Mouse (Mus musculus): ENCODE measurements at regions not wholly inside any gene's neighbourhood (a gene's known extent, or its start where the extent isn't known, plus 50 kb on each side); places are given as distances from the start of the nearest gene placed in this dataset.

- no peaks in the 10 kb centered on the region for H3K4me1 ChIP-seq (ENCODE audit: control insufficient read depth, insufficient read depth, low read length)
- no peak overlapping the region for H3K27ac ChIP-seq (ENCODE audit: low read depth, low read length)
- H3K9ac ChIP-seq (ENCODE audit: low read depth, low read length): no peak overlapping the region
- H3K4me3 ChIP-seq (ENCODE audit: low read depth, low read length): no peak overlapping the region
- no peaks in the 10 kb centered on the region for H3K27me3 ChIP-seq (ENCODE audit: control insufficient read depth, insufficient read depth, low read length)
- WGBS (ENCODE audit: insufficient replicate concordance): 53% methylated on average over 3 of the region's 3 CpGs
- ATAC-seq (replicated peaks; ENCODE audit: insufficient number of reproducible peaks, low FRiP score, low TSS enrichment): no peak
- no peaks in the 10 kb centered on the region for H3K9me3 ChIP-seq (replicated peaks; ENCODE audit: control insufficient read depth, low read length)
- H3K36me3 ChIP-seq (ENCODE audit: control insufficient read depth, insufficient read depth, low read length): no peaks in the 10 kb centered on the region
- H3K4me2 ChIP-seq: no peak overlapping the region
Measured at GRCm38 (mm10) chr15:96201273-96201672, 86.0 kb upstream of the Arid2 start.

GRCm38 (mm10) chr15:96201701-96202460, 85.4 kb upstream of the Arid2 start:
- Histone ChIP-seq H3K9ac (ENCODE audit: low read depth, low read length) (no peak overlapping the region), H3K9me3 (replicated peaks; ENCODE audit: control insufficient read depth, low read length) (no peaks in the 10 kb centered on the region), H3K4me1 (ENCODE audit: control insufficient read depth, insufficient read depth, low read length) (no peaks in the 10 kb centered on the region), H3K27me3 (ENCODE audit: control insufficient read depth, insufficient read depth, low read length) (no peaks in the 10 kb centered on the region), H3K4me3 (ENCODE audit: low read depth, low read length) (no peak overlapping the region), H3K36me3 (ENCODE audit: control insufficient read depth, insufficient read depth, low read length) (no peaks in the 10 kb centered on the region), H3K4me2 (no peak overlapping the region), H3K27ac (ENCODE audit: low read depth, low read length) (no peak overlapping the region)
- 84% methylated on average over 10 of the region's 10 CpGs for WGBS (ENCODE audit: insufficient replicate concordance)
- no peak for ATAC-seq (replicated peaks; ENCODE audit: insufficient number of reproducible peaks, low FRiP score, low TSS enrichment)

GRCm38 (mm10) chr15:96204187-96204586, 83.1 kb upstream of the Arid2 start:
- no peak overlapping the region for H3K4me3 ChIP-seq (ENCODE audit: low read depth, low read length)
- no peaks in the 10 kb centered on the region for H3K27me3 ChIP-seq (ENCODE audit: control insufficient read depth, insufficient read depth, low read length)
- no peak overlapping the region for H3K27ac ChIP-seq (ENCODE audit: low read depth, low read length)
- no peaks in the 10 kb centered on the region for H3K9me3 ChIP-seq (replicated peaks; ENCODE audit: control insufficient read depth, low read length)
- H3K9ac ChIP-seq (ENCODE audit: low read depth, low read length): no peak overlapping the region
- WGBS (ENCODE audit: insufficient replicate concordance): 89% methylated on average over 5 of the region's 5 CpGs
- H3K4me2 ChIP-seq: no peak overlapping the region
- H3K4me1 ChIP-seq (ENCODE audit: control insufficient read depth, insufficient read depth, low read length): no peaks in the 10 kb centered on the region
- no peaks in the 10 kb centered on the region for H3K36me3 ChIP-seq (ENCODE audit: control insufficient read depth, insufficient read depth, low read length)
- no peak for ATAC-seq (replicated peaks; ENCODE audit: insufficient number of reproducible peaks, low FRiP score, low TSS enrichment)

- H3K27ac ChIP-seq (ENCODE audit: low read depth, low read length): no peak overlapping the region
- H3K4me3 ChIP-seq (ENCODE audit: low read depth, low read length): no peak overlapping the region
- no peaks in the 10 kb centered on the region for H3K4me1 ChIP-seq (ENCODE audit: control insufficient read depth, insufficient read depth, low read length)
- WGBS (ENCODE audit: insufficient replicate concordance): 67% methylated on average over 5 of the region's 5 CpGs
- H3K9ac ChIP-seq (ENCODE audit: low read depth, low read length): no peak overlapping the region
- H3K36me3 ChIP-seq (ENCODE audit: control insufficient read depth, insufficient read depth, low read length): no peaks in the 10 kb centered on the region
- ATAC-seq (replicated peaks; ENCODE audit: insufficient number of reproducible peaks, low FRiP score, low TSS enrichment): no peak
- no peak overlapping the region for H3K4me2 ChIP-seq
- H3K9me3 ChIP-seq (replicated peaks; ENCODE audit: control insufficient read depth, low read length): no peaks in the 10 kb centered on the region
- H3K27me3 ChIP-seq (ENCODE audit: control insufficient read depth, insufficient read depth, low read length): no peaks in the 10 kb centered on the region
Measured at GRCm38 (mm10) chr15:96204623-96205022, 82.7 kb upstream of the Arid2 start.

GRCm38 (mm10) chr15:96210721-96211400, 76.5 kb upstream of the Arid2 start:
- Histone ChIP-seq H3K27me3 (ENCODE audit: control insufficient read depth, insufficient read depth, low read length) (no peaks in the 10 kb centered on the region), H3K9ac (ENCODE audit: low read depth, low read length) (no peak overlapping the region), H3K36me3 (ENCODE audit: control insufficient read depth, insufficient read depth, low read length) (no peaks in the 10 kb centered on the region), H3K27ac (ENCODE audit: low read depth, low read length) (no peak overlapping the region), H3K4me2 (no peak overlapping the region), H3K4me3 (ENCODE audit: low read depth, low read length) (no peak overlapping the region), H3K9me3 (replicated peaks; ENCODE audit: control insufficient read depth, low read length) (no peaks in the 10 kb centered on the region), H3K4me1 (ENCODE audit: control insufficient read depth, insufficient read depth, low read length) (no peaks in the 10 kb centered on the region)
- WGBS (ENCODE audit: insufficient replicate concordance): 79% methylated on average over 11 of the region's 11 CpGs
- no peak for ATAC-seq (replicated peaks; ENCODE audit: insufficient number of reproducible peaks, low FRiP score, low TSS enrichment)

GRCm38 (mm10) chr15:96213541-96214312, 73.6 kb upstream of the Arid2 start:
- H3K4me3 ChIP-seq (ENCODE audit: low read depth, low read length): no peak overlapping the region
- H3K27ac ChIP-seq (ENCODE audit: low read depth, low read length): no peak overlapping the region
- no peaks in the 10 kb centered on the region for H3K36me3 ChIP-seq (ENCODE audit: control insufficient read depth, insufficient read depth, low read length)
- ATAC-seq (replicated peaks; ENCODE audit: insufficient number of reproducible peaks, low FRiP score, low TSS enrichment): no peak
- WGBS (ENCODE audit: insufficient replicate concordance): 80% methylated on average over 24 of the region's 24 CpGs
- H3K4me2 ChIP-seq: no peak overlapping the region
- no peaks in the 10 kb centered on the region for H3K27me3 ChIP-seq (ENCODE audit: control insufficient read depth, insufficient read depth, low read length)
- H3K4me1 ChIP-seq (ENCODE audit: control insufficient read depth, insufficient read depth, low read length): no peaks in the 10 kb centered on the region
- no peak overlapping the region for H3K9ac ChIP-seq (ENCODE audit: low read depth, low read length)
- H3K9me3 ChIP-seq (replicated peaks; ENCODE audit: control insufficient read depth, low read length): no peaks in the 10 kb centered on the region

GRCm38 (mm10) chr15:96217896-96218295, 69.4 kb upstream of the Arid2 start:
- Histone ChIP-seq H3K4me3 (ENCODE audit: low read depth, low read length) (no peak overlapping the region), H3K27ac (ENCODE audit: low read depth, low read length) (no peak overlapping the region), H3K36me3 (ENCODE audit: control insufficient read depth, insufficient read depth, low read length) (no peaks in the 10 kb centered on the region), H3K9me3 (replicated peaks; ENCODE audit: control insufficient read depth, low read length) (no peaks in the 10 kb centered on the region), H3K9ac (ENCODE audit: low read depth, low read length) (no peak overlapping the region), H3K27me3 (ENCODE audit: control insufficient read depth, insufficient read depth, low read length) (no peaks in the 10 kb centered on the region), H3K4me1 (ENCODE audit: control insufficient read depth, insufficient read depth, low read length) (no peaks in the 10 kb centered on the region), H3K4me2 (no peak overlapping the region)
- no peak for ATAC-seq (replicated peaks; ENCODE audit: insufficient number of reproducible peaks, low FRiP score, low TSS enrichment)
- WGBS (ENCODE audit: insufficient replicate concordance): 92% methylated on average over 15 of the region's 15 CpGs

GRCm38 (mm10) chr15:96219746-96220145, 67.6 kb upstream of the Arid2 start:
- no peaks in the 10 kb centered on the region for H3K36me3 ChIP-seq (ENCODE audit: control insufficient read depth, insufficient read depth, low read length)
- no peak overlapping the region for H3K27ac ChIP-seq (ENCODE audit: low read depth, low read length)
- H3K9ac ChIP-seq (ENCODE audit: low read depth, low read length): no peak overlapping the region
- no peak overlapping the region for H3K4me3 ChIP-seq (ENCODE audit: low read depth, low read length)
- no peak for ATAC-seq (replicated peaks; ENCODE audit: insufficient number of reproducible peaks, low FRiP score, low TSS enrichment)
- no peaks in the 10 kb centered on the region for H3K27me3 ChIP-seq (ENCODE audit: control insufficient read depth, insufficient read depth, low read length)
- WGBS (ENCODE audit: insufficient replicate concordance): 70% methylated on average over 7 of the region's 7 CpGs
- H3K4me1 ChIP-seq (ENCODE audit: control insufficient read depth, insufficient read depth, low read length): no peaks in the 10 kb centered on the region
- H3K4me2 ChIP-seq: no peak overlapping the region
- H3K9me3 ChIP-seq (replicated peaks; ENCODE audit: control insufficient read depth, low read length): no peaks in the 10 kb centered on the region

Data from heart, embryonic 11.5 days (tissue).